Mouse (Mus musculus): ENCODE results near the gene Ulk4.

- TF ChIP-seq CTCF (IDR thresholded peaks at IDR 0.05; ENCODE audit: borderline replicate concordance, insufficient read depth, low read length) (no peak), POLR2A (IDR thresholded peaks at IDR 0.05; ENCODE audit: low read depth, low read length) (no peak)
These were observed 363.8 kb downstream of the Ulk4 start for GRCm38 (mm10) chr9:120913152-120913551.
